In the genomic region with DNA sequence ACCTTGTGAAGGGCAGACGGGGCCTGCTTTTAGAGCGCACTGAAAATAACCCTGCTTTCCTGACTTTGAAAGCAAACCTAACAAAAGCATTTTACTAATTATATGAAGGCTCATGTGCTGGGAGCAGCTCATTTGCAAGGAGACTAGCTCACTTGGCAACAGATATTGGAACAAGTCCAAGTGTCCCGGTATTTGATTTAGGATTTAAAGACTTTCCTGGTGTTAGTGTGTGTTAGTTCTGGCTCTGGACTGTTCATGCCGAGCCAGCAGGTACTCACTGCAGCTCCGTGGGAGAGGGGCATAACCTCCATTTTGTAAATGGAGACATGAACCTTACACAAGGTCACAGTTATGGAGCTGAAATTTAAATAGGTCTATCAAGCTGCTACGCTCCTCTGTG, we compare ENCODE assay signal across 10 mouse cellular contexts. TPM values are rescaled to one million over a fixed set of nuclear protein-coding genes. Genes with fewer than 3 reads are reported as not detected.
DNase-seq lines count a peak whose midpoint lies in the region; ATAC-seq and TF ChIP-seq lines count a peak whose summit lies in the region.
"Had no signal": no experiment of that assay in that cellular context is flagged by ENCODE, and none has a peak within 500 bp of the region (broad histone marks: within the 10 kb centered on the region; RNA-seq: fewer than 3 reads in every experiment).

No protein-coding gene starts in this region.

- H3K4me3 ChIP-seq in layer of hippocampus, adult 2 months: no peak overlapping the region
- no peak overlapping the region for H3K4me3 ChIP-seq in kidney, embryonic 15.5 days (replicated peaks)
- H3K4me3 ChIP-seq: megakaryocyte, embryonic 14.5 days had no signal

- H3K27me3 ChIP-seq in kidney, embryonic 15.5 days: no peaks in the 10 kb centered on the region

- peak overlapping the region; percentile 28; the same call in 1 of the 2 replicates for H3K27ac ChIP-seq in layer of hippocampus, adult 2 months
- no peak overlapping the region for H3K27ac ChIP-seq in kidney, embryonic 15.5 days

- peak; percentile 40 for DNase-seq in adrenal gland, postnatal 10 days
- DNase-seq in adrenal gland, adult 18-20 months (ENCODE audit: low spot score in 2 of 2): no peak
- no peak for DNase-seq in layer of hippocampus, adult 2 months (ENCODE audit: low spot score in 2 of 2)
- no peak for DNase-seq in layer of hippocampus, postnatal 25 days (ENCODE audit: extremely low spot score in 1 of 2, low spot score in 1 of 2)
- peak; percentile 29 for DNase-seq in Muller cell, postnatal 12 days (ENCODE audit: inconsistent ontology term)
- no peak for DNase-seq in spleen, postnatal 14 days (ENCODE audit: low spot score in 2 of 2)
- DNase-seq: gastrocnemius, postnatal 25 days had no signal

- H3K9me3 ChIP-seq in kidney, embryonic 15.5 days (replicated peaks): no peaks in the 10 kb centered on the region
- H3K9me3 ChIP-seq: megakaryocyte, embryonic 14.5 days had no signal

- TF ChIP-seq CTCF in layer of hippocampus, adult 2 months (conservative IDR thresholded peaks at IDR 0.05): no peak

- no peak overlapping the region for H3K4me2 ChIP-seq in kidney, embryonic 15.5 days

- peaks cover 51% of the 10 kb centered on the region for H3K36me3 ChIP-seq in kidney, embryonic 15.5 days

- peak; percentile 36; the same call in 1 of the 2 replicates for ATAC-seq in kidney, embryonic 15.5 days (replicated peaks; ENCODE audit: low FRiP score)
- ATAC-seq in megakaryocyte-erythroid progenitor cell, adult 5-6 weeks (replicated peaks; ENCODE audit: low FRiP score, low TSS enrichment, poor library complexity, severe bottlenecking): no peak

- peaks cover 4% of the 10 kb centered on the region; the same call in 1 of the 2 replicates for H3K4me1 ChIP-seq in kidney, embryonic 15.5 days
- H3K4me1 ChIP-seq: megakaryocyte, embryonic 14.5 days had no signal

- WGBS in kidney, embryonic 15.5 days: 63% methylated on average over 6 of the region's 6 CpGs

- no peak overlapping the region for H3K9ac ChIP-seq in kidney, embryonic 15.5 days

RNA-seq across cellular contexts. Expression of gene Wdr59, which starts 52.9 kb away (rescaled TPM):
- 10 to 100 TPM; 13.3 to 16.4 TPM for total RNA-seq in adrenal gland, postnatal 10 days (2021)
- total RNA-seq in adrenal gland, adult 18-20 months (2021): 10 to 100 TPM in 1 of 2 experiments, 1 to 10 TPM in 1; 9.2 to 10.3 TPM
- 10 to 100 TPM; 24.1 to 24.2 TPM for total RNA-seq in layer of hippocampus, adult 2 months (2021)
- total RNA-seq in layer of hippocampus, postnatal 25 days (2021): 10 to 100 TPM; 23.5 to 24.8 TPM
- 6.7 and 7.0 TPM in 2 replicates for polyA plus RNA-seq in kidney, embryonic 15.5 days (2015; fragmentation: Nextera tagmentation; extraction: Ambion mirVana)
- total RNA-seq in megakaryocyte-erythroid progenitor cell, adult 5-6 weeks (2014; fragmentation: Nextera tagmentation): 14.4 and 16.0 TPM in 2 replicates
- total RNA-seq in megakaryocyte-erythroid progenitor cell, adult 5-6 weeks (2017): 11.9 and 14.1 TPM in 2 replicates

Comparison
In these comparisons a context has a peak if more than half of its experiments do, and no peak if none do; other contexts are left out.
1. DNase-seq: peak in adrenal gland, postnatal 10 days (single experiment) and Muller cell, postnatal 12 days (single experiment); none in adrenal gland, adult 18-20 months (0 of 2), layer of hippocampus, adult 2 months (0 of 2), layer of hippocampus, postnatal 25 days (0 of 2) and spleen, postnatal 14 days (0 of 2).